Comparison of ENCODE assay signal across 8 mouse cellular contexts in genomic region chr15:36373900-36374611, GRCm38 (mm10).
A peak's percentile ranks its signal among the peaks of the same experiment; 100 is the strongest.
DNase-seq lines count a peak whose midpoint lies in the region; ATAC-seq and TF ChIP-seq lines count a peak whose summit lies in the region.

No protein-coding gene starts in this region.

- peak overlapping the region; percentile 68 for H3K4me2 ChIP-seq in stomach, postnatal 0 days (replicated peaks; ENCODE audit: low read depth)

- 4% methylated on average over 11 of the region's 11 CpGs for WGBS in hindbrain, embryonic 10.5 days
- 5% methylated on average over 11 of the region's 11 CpGs for WGBS in stomach, postnatal 0 days

- H3K4me3 ChIP-seq in hindbrain, embryonic 10.5 days = peak overlapping the region; percentile 56
- peak overlapping the region; percentile 40 for H3K4me3 ChIP-seq in stomach, postnatal 0 days (ENCODE audit: low read depth, low read length)

- no peaks in the 10 kb centered on the region for H3K9me3 ChIP-seq in hindbrain, embryonic 10.5 days
- H3K9me3 ChIP-seq in stomach, postnatal 0 days (ENCODE audit: control insufficient read depth, low read length) = no peaks in the 10 kb centered on the region

- H3K27ac ChIP-seq in hindbrain, embryonic 10.5 days = peak overlapping the region; percentile 81
- peak overlapping the region; percentile 95 for H3K27ac ChIP-seq in stomach, postnatal 0 days (replicated peaks)

- no peaks in the 10 kb centered on the region for H3K36me3 ChIP-seq in hindbrain, embryonic 10.5 days
- H3K36me3 ChIP-seq in stomach, postnatal 0 days (ENCODE audit: control insufficient read depth, insufficient read depth, low read length) = no peaks in the 10 kb centered on the region

- TF ChIP-seq EP300 in stomach, postnatal 0 days (optimal IDR thresholded peaks at IDR 0.05) = no peak

- DNase-seq in right cerebral cortex, adult 18-20 months = peak; percentile 45
- no peak for DNase-seq in right cerebral cortex, postnatal 4 days
- peak; percentile 39 for DNase-seq in embryo, embryonic 10.5 days (ENCODE audit: low spot score)
- DNase-seq in hindbrain, embryonic 10.5 days (ENCODE audit: low spot score) = peak; percentile 22
- DNase-seq in left cerebral cortex, postnatal 36 days (ENCODE audit: low spot score in 2 of 2) = peak; percentile 21 to 43
- peak; percentile 74 for DNase-seq in stomach, postnatal 0 days (ENCODE audit: low spot score)
- DNase-seq in spleen, postnatal 14 days (ENCODE audit: low spot score in 2 of 2) = no peak

- H3K27me3 ChIP-seq in hindbrain, embryonic 10.5 days (ENCODE audit: insufficient read depth, poor library complexity, severe bottlenecking) = peaks cover 35% of the 10 kb centered on the region
- H3K27me3 ChIP-seq in stomach, postnatal 0 days (ENCODE audit: control insufficient read depth, insufficient read depth, low read length) = no peaks in the 10 kb centered on the region

- ATAC-seq in megakaryocyte progenitor cell, adult 5-6 weeks (replicated peaks; ENCODE audit: poor library complexity) = peak; percentile 42
- peak; percentile 86 for ATAC-seq in stomach, postnatal 0 days (ENCODE audit: low FRiP score, low TSS enrichment)

- intact Hi-C loops in left cerebral cortex, postnatal 36 days (cut with DNase I) = loop anchor here (2.0 kb wide), 1 partner anchor 43 kb away; no protein-coding TSS in a partner anchor

- TF ChIP-seq CTCF in stomach, postnatal 0 days (IDR thresholded peaks at IDR 0.05; ENCODE audit: low read depth) = no peak

- H3K9ac ChIP-seq in stomach, postnatal 0 days (ENCODE audit: low read length) = peak overlapping the region; percentile 47

- H3K4me1 ChIP-seq in hindbrain, embryonic 10.5 days (replicated peaks) = peaks cover 23% of the 10 kb centered on the region
- 0 out of 2 replicates have a peak, but pooled peaks cover 2% of the 10 kb centered on the region for H3K4me1 ChIP-seq in stomach, postnatal 0 days (replicated peaks; ENCODE audit: control insufficient read depth, insufficient read depth)

Comparison
In these comparisons a context has a peak if more than half of its experiments do, and no peak if none do; other contexts are left out.
1. DNase-seq: peak in right cerebral cortex, adult 18-20 months (single experiment), embryo, embryonic 10.5 days (single experiment), hindbrain, embryonic 10.5 days (single experiment), left cerebral cortex, postnatal 36 days (2 of 2) and stomach, postnatal 0 days (single experiment); none in right cerebral cortex, postnatal 4 days (single experiment) and spleen, postnatal 14 days (0 of 2).